19 mouse cellular contexts compared by ENCODE assay signal in the genomic region with DNA sequence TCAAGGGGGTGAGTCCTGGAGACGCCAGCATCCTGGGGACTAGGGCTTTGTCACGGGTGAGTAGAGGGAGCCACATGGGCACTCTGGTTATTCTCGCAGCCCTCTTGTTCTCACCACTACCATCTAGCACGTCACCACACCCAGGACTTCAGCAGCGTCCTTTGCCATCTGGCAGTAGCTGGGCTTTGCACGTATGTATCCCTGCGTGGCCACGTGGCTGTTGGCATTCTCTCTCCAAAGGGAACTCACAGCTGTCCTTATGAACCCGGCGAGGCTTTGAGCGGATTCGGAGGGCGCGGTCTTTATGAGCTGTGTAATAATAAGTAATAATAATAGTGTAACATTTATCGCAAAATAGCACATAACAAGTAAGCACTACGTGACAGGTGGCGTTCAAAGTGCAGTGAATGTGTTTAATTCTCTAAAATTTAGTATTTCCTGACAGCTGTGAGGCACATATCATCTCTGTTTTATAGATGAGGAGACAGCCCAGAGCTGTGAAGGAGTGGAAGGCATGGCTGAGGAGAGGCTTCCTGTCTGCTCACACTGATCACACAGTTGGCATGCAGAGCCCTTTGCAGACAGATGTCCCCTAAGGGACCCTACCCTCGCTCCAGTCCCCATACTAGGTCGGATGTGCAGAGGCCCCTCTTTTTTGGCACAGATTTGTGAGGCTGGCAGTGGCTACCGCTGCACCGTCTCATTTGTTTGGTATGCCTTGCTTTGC. TPM values are rescaled to one million over a fixed set of nuclear protein-coding genes. Genes with fewer than 3 reads are reported as not detected.
DNase-seq lines count a peak whose midpoint lies in the region; ATAC-seq lines count a peak whose summit lies in the region.
"Had no signal": no experiment of that assay in that cellular context is flagged by ENCODE, and none has a peak within 500 bp of the region (broad histone marks: within the 10 kb centered on the region; RNA-seq: fewer than 3 reads in every experiment).

No protein-coding gene starts in this region.

- peaks cover 9% of the 10 kb centered on the region; the same call in 1 of the 2 replicates for H3K4me1 ChIP-seq in forebrain, embryonic 13.5 days
- H3K4me1 ChIP-seq in forebrain, embryonic 16.5 days (replicated peaks; ENCODE audit: control insufficient read depth, insufficient read depth, low read length) = peaks cover 10% of the 10 kb centered on the region
- H3K4me1 ChIP-seq in hindbrain, embryonic 14.5 days (replicated peaks; ENCODE audit: control insufficient read depth, insufficient read depth, low read length) = 0 out of 2 replicates have a peak, but pooled peaks cover 5% of the 10 kb centered on the region
- peaks cover 8% of the 10 kb centered on the region for H3K4me1 ChIP-seq in hindbrain, embryonic 13.5 days (replicated peaks)
- H3K4me1 ChIP-seq: heart, embryonic 13.5 days; midbrain, embryonic 15.5 days had no signal

- H3K4me2 ChIP-seq in forebrain, embryonic 13.5 days = no peak overlapping the region
- H3K4me2 ChIP-seq in forebrain, embryonic 16.5 days (ENCODE audit: low read length) = no peak overlapping the region
- H3K4me2 ChIP-seq in hindbrain, embryonic 14.5 days (replicated peaks) = no peak overlapping the region
- no peak overlapping the region for H3K4me2 ChIP-seq in hindbrain, embryonic 13.5 days
- H3K4me2 ChIP-seq: heart, embryonic 13.5 days; midbrain, embryonic 15.5 days had no signal

- no peak for DNase-seq in hindbrain, embryonic 14.5 days (ENCODE audit: low spot score)
- DNase-seq in retina, postnatal 1 day = peak; percentile 40
- DNase-seq in retina, embryonic 14.5 days (ENCODE audit: low spot score) = no peak
- DNase-seq in kidney, postnatal 4 days = no peak
- DNase-seq in adipocyte (ENCODE audit: low spot score) = no peak
- DNase-seq: adrenal gland, postnatal 36 days; cerebellum, adult 2 months; gastrocnemius, postnatal 10 days; heart, adult 11 months; kidney, adult 18-20 months; liver, postnatal 0 days; thymus, postnatal 36 days had no signal

- H3K36me3 ChIP-seq in forebrain, embryonic 13.5 days (ENCODE audit: poor library complexity, severe bottlenecking) = no peaks in the 10 kb centered on the region
- no peaks in the 10 kb centered on the region for H3K36me3 ChIP-seq in forebrain, embryonic 16.5 days (ENCODE audit: control insufficient read depth, insufficient read depth)
- no peaks in the 10 kb centered on the region for H3K36me3 ChIP-seq in hindbrain, embryonic 14.5 days (replicated peaks; ENCODE audit: control insufficient read depth, insufficient read depth)
- H3K36me3 ChIP-seq in hindbrain, embryonic 13.5 days = no peaks in the 10 kb centered on the region
- H3K36me3 ChIP-seq: heart, embryonic 13.5 days; midbrain, embryonic 15.5 days had no signal

- WGBS in forebrain, embryonic 13.5 days = 80% methylated on average over 21 of the region's 21 CpGs
- WGBS in forebrain, embryonic 16.5 days = 62% methylated on average over 21 of the region's 21 CpGs
- WGBS in hindbrain, embryonic 14.5 days = 66% methylated on average over 21 of the region's 21 CpGs
- 76% methylated on average over 21 of the region's 21 CpGs for WGBS in hindbrain, embryonic 13.5 days

- 0 out of 2 replicates have a peak overlapping the region, but pooled peaks have one; percentile 31 for H3K27ac ChIP-seq in forebrain, embryonic 13.5 days
- no peak overlapping the region for H3K27ac ChIP-seq in forebrain, embryonic 16.5 days (ENCODE audit: low read length)
- no peak overlapping the region for H3K27ac ChIP-seq in hindbrain, embryonic 14.5 days
- H3K27ac ChIP-seq in hindbrain, embryonic 13.5 days = no peak overlapping the region
- H3K27ac ChIP-seq: heart, embryonic 13.5 days; kidney, postnatal 0 days; midbrain, embryonic 15.5 days had no signal

- no peak overlapping the region for H3K9ac ChIP-seq in forebrain, embryonic 13.5 days
- no peak overlapping the region for H3K9ac ChIP-seq in forebrain, embryonic 16.5 days (replicated peaks; ENCODE audit: low read depth, low read length)
- H3K9ac ChIP-seq in hindbrain, embryonic 14.5 days = no peak overlapping the region
- no peak overlapping the region for H3K9ac ChIP-seq in hindbrain, embryonic 13.5 days
- H3K9ac ChIP-seq: heart, embryonic 13.5 days; liver, postnatal 0 days; midbrain, embryonic 15.5 days had no signal

- H3K27me3 ChIP-seq in forebrain, embryonic 13.5 days = no peaks in the 10 kb centered on the region
- no peaks in the 10 kb centered on the region for H3K27me3 ChIP-seq in forebrain, embryonic 16.5 days (replicated peaks; ENCODE audit: control insufficient read depth, insufficient read depth, low read length)
- H3K27me3 ChIP-seq in hindbrain, embryonic 14.5 days (ENCODE audit: control insufficient read depth, insufficient read depth, low read length) = no peaks in the 10 kb centered on the region
- no peaks in the 10 kb centered on the region for H3K27me3 ChIP-seq in hindbrain, embryonic 13.5 days
- H3K27me3 ChIP-seq: CH12.LX; heart, embryonic 13.5 days; midbrain, embryonic 15.5 days had no signal

- no peak for ATAC-seq in forebrain, embryonic 13.5 days
- no peak for ATAC-seq in forebrain, embryonic 16.5 days
- ATAC-seq in hindbrain, embryonic 14.5 days (ENCODE audit: low FRiP score) = peak; percentile 8; the same call in 1 of the 2 replicates
- ATAC-seq in hindbrain, embryonic 13.5 days (ENCODE audit: low FRiP score) = no peak
- ATAC-seq: liver, postnatal 0 days; midbrain, embryonic 15.5 days had no signal

- H3K9me3 ChIP-seq in forebrain, embryonic 13.5 days (replicated peaks) = no peaks in the 10 kb centered on the region
- H3K9me3 ChIP-seq in forebrain, embryonic 16.5 days (ENCODE audit: control insufficient read depth, low read length) = no peaks in the 10 kb centered on the region
- no peaks in the 10 kb centered on the region for H3K9me3 ChIP-seq in hindbrain, embryonic 14.5 days (ENCODE audit: control insufficient read depth, low read length)
- no peaks in the 10 kb centered on the region for H3K9me3 ChIP-seq in hindbrain, embryonic 13.5 days
- H3K9me3 ChIP-seq: heart, embryonic 13.5 days; midbrain, embryonic 15.5 days had no signal

- H3K4me3 ChIP-seq in forebrain, embryonic 13.5 days = no peak overlapping the region
- no peak overlapping the region for H3K4me3 ChIP-seq in forebrain, embryonic 16.5 days (replicated peaks; ENCODE audit: low read length)
- H3K4me3 ChIP-seq in hindbrain, embryonic 14.5 days (replicated peaks; ENCODE audit: low read length) = no peak overlapping the region
- no peak overlapping the region for H3K4me3 ChIP-seq in hindbrain, embryonic 13.5 days
- H3K4me3 ChIP-seq: heart, embryonic 13.5 days; midbrain, embryonic 15.5 days had no signal

RNA-seq across cellular contexts. Expression of a gene that starts 20.5 kb away (rescaled TPM):
- 0.67 and 0.92 TPM in 2 replicates for polyA plus RNA-seq in forebrain, embryonic 13.5 days (2015; fragmentation: Nextera tagmentation; extraction: Ambion mirVana)
- polyA plus RNA-seq in forebrain, embryonic 16.5 days (2015; fragmentation: Nextera tagmentation; extraction: Ambion mirVana) = 0.92 and 1.1 TPM in 2 replicates
- polyA plus RNA-seq in hindbrain, embryonic 14.5 days (2014; fragmentation: Nextera tagmentation; extraction: Ambion mirVana) = 0.75 and 1.1 TPM in 2 replicates
- polyA plus RNA-seq in hindbrain, embryonic 13.5 days (2015; fragmentation: Nextera tagmentation; extraction: Ambion mirVana) = 0.62 and 0.75 TPM in 2 replicates
